Mouse (Mus musculus) lung, postnatal 0 days (tissue): ENCODE measurements around the gene Ttbk2.

Experiments used
- CTCF ChIP-seq: IDR thresholded peaks from 2 replicates; pipeline ENCODE4 v1.5.1; 2016; ENCODE audit warnings: antibody characterized with exemption, mild to moderate bottlenecking
- EP300 ChIP-seq: IDR thresholded peaks from 2 replicates; pipeline ENCODE4 v1.6.1; 2016; ENCODE audit warnings: antibody characterized with exemption, mild to moderate bottlenecking, control low read depth

DNA sequence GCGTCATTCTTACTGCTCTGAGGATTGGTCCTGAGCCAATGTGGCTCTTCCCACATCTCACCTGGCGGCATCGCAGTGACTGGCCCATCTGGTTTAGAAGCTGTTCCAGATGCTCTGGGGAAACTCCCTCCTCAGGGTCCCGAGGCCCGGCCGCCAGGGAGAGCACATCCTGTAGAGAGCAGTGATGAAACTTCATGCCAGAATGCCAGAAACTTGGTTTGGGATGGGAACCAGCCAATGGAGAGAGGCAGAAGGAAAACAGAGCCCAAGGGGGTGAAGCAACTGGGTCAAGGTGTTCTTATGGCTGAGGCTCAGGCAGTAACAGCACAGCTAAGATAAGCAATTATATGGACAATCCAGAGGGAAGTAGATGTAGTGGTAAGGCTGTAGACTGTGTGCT lies 129.6 kb downstream of the Ttbk2 start:
- TF ChIP-seq CTCF (no peak), EP300 (no peak)
